Mouse (Mus musculus) intestine, postnatal 0 days (tissue): ENCODE results near the gene Foxred2. TPM values are rescaled to one million over a fixed set of nuclear protein-coding genes. Genes with fewer than 3 reads are reported as not detected.
A peak's percentile ranks its signal among the peaks of the same experiment; 100 is the strongest.

Experiments used
- ATAC-seq: fragments of 200-750 bp; cut with Nextera tagmentation; 2 replicates; pipeline ENCODE4 v1.8.0; 2017; ENCODE audit warnings: mild to moderate bottlenecking, moderate TSS enrichment, moderate library complexity
- H3K27ac ChIP-seq: fragments of 300-500 bp; sonication (generic); 2 replicates; pipeline ENCODE4 v1.5.1; 2014; ENCODE audit warnings: mild to moderate bottlenecking, low read depth, low read length, moderate library complexity
- H3K27me3 ChIP-seq: fragments of 300-500 bp; sonication (generic); replicated peaks from 2 replicates; pipeline ENCODE4 v1.6.1; 2014; ENCODE audit warnings: low read length, mixed read lengths; ENCODE audit not compliant: control insufficient read depth, insufficient read depth
- H3K36me3 ChIP-seq: fragments of 300-500 bp; sonication (generic); 2 replicates; pipeline ENCODE4 v1.6.1; 2014; ENCODE audit warnings: mild to moderate bottlenecking, moderate library complexity; ENCODE audit not compliant: control insufficient read depth, insufficient read depth
- H3K4me1 ChIP-seq: fragments of 300-500 bp; sonication (generic); replicated peaks from 2 replicates; pipeline ENCODE4 v1.6.1; 2014; ENCODE audit warnings: antibody characterized with exemption, low read length, mixed read lengths; ENCODE audit not compliant: control insufficient read depth, insufficient read depth
- H3K4me2 ChIP-seq: fragments of 300-500 bp; sonication (generic); replicated peaks from 2 replicates; pipeline ENCODE4 v1.6.1; 2014; ENCODE audit warnings: low read depth, mild to moderate bottlenecking, moderate library complexity
- H3K4me3 ChIP-seq: fragments of 300-500 bp; sonication (generic); 2 replicates; pipeline ENCODE4 v1.5.1; 2014; ENCODE audit warnings: low read depth, low read length
- H3K9ac ChIP-seq: fragments of 300-500 bp; sonication (generic); 2 replicates; pipeline ENCODE4 v1.6.1; 2014; ENCODE audit warnings: mild to moderate bottlenecking, low read depth, low read length
- H3K9me3 ChIP-seq: fragments of 300-500 bp; sonication (generic); 2 replicates; pipeline ENCODE4 v1.6.1; 2016; ENCODE audit warnings: mixed run types; ENCODE audit not compliant: control insufficient read depth
- CTCF ChIP-seq: sonication (generic); IDR thresholded peaks from 2 replicates; pipeline ENCODE4 v1.5.1; 2016; ENCODE audit warnings: low read depth, mild to moderate bottlenecking, control low read depth, antibody characterized with exemption, moderate library complexity
- WGBS: fragments of 180-500 bp; shearing (Covaris S2); extraction: QIAGEN DNeasy Blood & Tissue Kit; methylation state at CpG from one replicate; pipeline ENCODE4 v1.1.7; 2014; 5-methylcytosine and 5-hydroxymethylcytosine counted together
- polyA plus RNA-seq: library from polyadenylated mRNA; unstranded; fragments of >200 nt; fragmentation: Nextera tagmentation; extraction: Ambion mirVana; gene quantifications from 2 replicates; pipeline ENCODE4 v1.2.1, GENCODE M21; 2015

Gene Foxred2
- polyA plus RNA-seq, 1 experiment from 2014 or later = 0.46 TPM

GRCm38 (mm10) chr15:77981181-77981680 lies 24.7 kb upstream of the Foxred2 start:
- 71% methylated on average over 5 of the region's 5 CpGs for WGBS
- Histone ChIP-seq H3K36me3 (no peaks in the 10 kb centered on the region), H3K4me1 (no peaks in the 10 kb centered on the region), H3K9me3 (no peaks in the 10 kb centered on the region), H3K9ac (no peak overlapping the region), H3K27ac (no peak overlapping the region), H3K4me3 (no peak overlapping the region), H3K4me2 (no peak overlapping the region), H3K27me3 (0 out of 2 replicates have a peak, but pooled peaks cover 2% of the 10 kb centered on the region)
- no peak for TF ChIP-seq CTCF
- ATAC-seq = no peak

GRCm38 (mm10) chr15:77979427-77979865 lies 22.9 kb upstream of the Foxred2 start:
- 83% methylated on average over 10 of the region's 10 CpGs for WGBS
- TF ChIP-seq CTCF = no peak

GRCm38 (mm10) chr15:77977663-77978062 lies 21.1 kb upstream of the Foxred2 start:
- Histone ChIP-seq H3K4me1 (no peaks in the 10 kb centered on the region), H3K4me3 (no peak overlapping the region), H3K9me3 (no peaks in the 10 kb centered on the region), H3K27me3 (0 out of 2 replicates have a peak, but pooled peaks cover 2% of the 10 kb centered on the region), H3K4me2 (no peak overlapping the region), H3K36me3 (no peaks in the 10 kb centered on the region), H3K9ac (no peak overlapping the region), H3K27ac (no peak overlapping the region)
- ATAC-seq = no peak
- 64% methylated on average over 3 of the region's 3 CpGs for WGBS
- TF ChIP-seq CTCF = no peak

More at GRCm38 (mm10) chr15:77979427-77979865, 22.9 kb upstream of the Foxred2 start:
- H3K4me3 ChIP-seq = no peak overlapping the region
- no peaks in the 10 kb centered on the region for H3K9me3 ChIP-seq
- no peak overlapping the region for H3K9ac ChIP-seq
- H3K4me2 ChIP-seq = no peak overlapping the region
- no peak for ATAC-seq
- no peaks in the 10 kb centered on the region for H3K36me3 ChIP-seq
- H3K27ac ChIP-seq = no peak overlapping the region
- H3K4me1 ChIP-seq = no peaks in the 10 kb centered on the region
- 0 out of 2 replicates have a peak, but pooled peaks cover 2% of the 10 kb centered on the region for H3K27me3 ChIP-seq

GRCm38 (mm10) chr15:77974165-77974841 lies 17.8 kb upstream of the Foxred2 start:
- H3K4me3 ChIP-seq = no peak overlapping the region
- no peaks in the 10 kb centered on the region for H3K27me3 ChIP-seq
- WGBS = 66% methylated on average over 6 of the region's 6 CpGs
- no peaks in the 10 kb centered on the region for H3K9me3 ChIP-seq
- no peak overlapping the region for H3K4me2 ChIP-seq
- no peak for ATAC-seq
- 0 out of 2 replicates have a peak, but pooled peaks cover 2% of the 10 kb centered on the region for H3K4me1 ChIP-seq
- no peaks in the 10 kb centered on the region for H3K36me3 ChIP-seq
- no peak overlapping the region for H3K9ac ChIP-seq
- no peak for TF ChIP-seq CTCF
- no peak overlapping the region for H3K27ac ChIP-seq

GRCm38 (mm10) chr15:77970470-77971292 lies 14.2 kb upstream of the Foxred2 start, which contains the start of gene Eif3d:
TSS of gene Eif3d (minus strand) at chr15:77970813.
- H3K27ac ChIP-seq = peak within 1 kb of the TSS; percentile 97
- peak within 1 kb of the TSS; percentile 85 for H3K4me3 ChIP-seq
- peak; percentile 84 for ATAC-seq
- H3K9me3 ChIP-seq = no peaks in the 10 kb centered on the region
- H3K9ac ChIP-seq = peak within 1 kb of the TSS; percentile 94
- under 1% methylated on average over 72 of the region's 72 CpGs for WGBS
- H3K27me3 ChIP-seq = no peaks in the 10 kb centered on the region
- peak within 1 kb of the TSS; percentile 78 for H3K4me2 ChIP-seq
- 0 out of 2 replicates have a peak, but pooled peaks cover 2% of the 10 kb centered on the region for H3K4me1 ChIP-seq
- no peak for TF ChIP-seq CTCF
- H3K36me3 ChIP-seq = peaks cover 29% of the 10 kb centered on the region

- ATAC-seq = peak; percentile 10; the same call in 1 of the 2 replicates
These were observed 13.5 kb upstream of the Foxred2 start for GRCm38 (mm10) chr15:77969940-77970469.

More at GRCm38 (mm10) chr15:77969940-77970469, 13.5 kb upstream of the Foxred2 start:
- H3K27me3 ChIP-seq = no peaks in the 10 kb centered on the region
- no peak for TF ChIP-seq CTCF
- H3K4me3 ChIP-seq = peak overlapping the region; percentile 85
- H3K9me3 ChIP-seq = no peaks in the 10 kb centered on the region
- H3K27ac ChIP-seq = peak overlapping the region; percentile 97
- H3K36me3 ChIP-seq = peaks cover 35% of the 10 kb centered on the region
- under 1% methylated on average over 15 of the region's 15 CpGs for WGBS
- H3K4me2 ChIP-seq = peak overlapping the region; percentile 78
- 0 out of 2 replicates have a peak, but pooled peaks cover 2% of the 10 kb centered on the region for H3K4me1 ChIP-seq
- H3K9ac ChIP-seq = peak overlapping the region; percentile 94
